Mouse (Mus musculus) brain, embryonic 14.5 days (tissue): ENCODE measurements at regions not wholly inside any gene's neighbourhood (a gene's known extent, or its start where the extent isn't known, plus 50 kb on each side); places are given as distances from the start of the nearest gene placed in this dataset.

ENCODE experiments used
- DNase-seq: peaks from one replicate; pipeline ENCODE4 v3.0.0-alpha.2; 2011; ENCODE audit warnings: low read depth
- CTCF ChIP-seq: fragments of 200-500 bp; IDR thresholded peaks from 2 replicates; pipeline ENCODE4 v1.5.1; 2012; ENCODE audit warnings: inconsistent platforms, mild to moderate bottlenecking, moderate library complexity, borderline replicate concordance; ENCODE audit not compliant: insufficient read depth, insufficient read length; ENCODE audit errors: extremely low read depth
- POLR2A ChIP-seq: fragments of 200-500 bp; IDR thresholded peaks from 2 replicates; pipeline ENCODE4 v1.6.1; 2012; ENCODE audit warnings: mild to moderate bottlenecking, inconsistent platforms, borderline replicate concordance; ENCODE audit not compliant: poor library complexity, insufficient read depth, insufficient read length, severe bottlenecking; ENCODE audit errors: extremely low read depth

GRCm38 (mm10) chr1:105114835-105115234 lies 241.7 kb downstream of the Rnf152 start:
- TF ChIP-seq POLR2A (no peak), CTCF (no peak)
- no peak for DNase-seq

GRCm38 (mm10) chr1:105112762-105113525 lies 243.6 kb downstream of the Rnf152 start:
- no peak for DNase-seq

GRCm38 (mm10) chr1:105111236-105111635 lies 245.3 kb downstream of the Rnf152 start:
- no peak for TF ChIP-seq CTCF
- TF ChIP-seq POLR2A: no peak
- DNase-seq: peak; percentile 79

More at GRCm38 (mm10) chr1:105112762-105113525, 243.6 kb downstream of the Rnf152 start:
- TF ChIP-seq CTCF (no peak), POLR2A (no peak)

GRCm38 (mm10) chr1:105110581-105111210 lies 245.8 kb downstream of the Rnf152 start:
- no peak for DNase-seq
- no peak for TF ChIP-seq CTCF

- no peak for DNase-seq
- no peak for TF ChIP-seq CTCF
- no peak for TF ChIP-seq POLR2A
Observed at GRCm38 (mm10) chr1:105107836-105108235, 248.7 kb downstream of the Rnf152 start.

- no peak for TF ChIP-seq POLR2A
- TF ChIP-seq CTCF: no peak
- no peak for DNase-seq
Observed at GRCm38 (mm10) chr1:105107257-105107656, 249.3 kb downstream of the Rnf152 start.

- TF ChIP-seq POLR2A (no peak), CTCF (no peak)
- no peak for DNase-seq
Observed at GRCm38 (mm10) chr1:105105211-105105610, 251.3 kb downstream of the Rnf152 start.

- no peak for TF ChIP-seq POLR2A
- TF ChIP-seq CTCF: no peak
- no peak for DNase-seq
Observed at GRCm38 (mm10) chr1:105095091-105095490, 261.4 kb downstream of the Rnf152 start.

GRCm38 (mm10) chr1:105094500-105094899 lies 262.0 kb downstream of the Rnf152 start:
- no peak for DNase-seq
- TF ChIP-seq CTCF (no peak), POLR2A (no peak)

- TF ChIP-seq CTCF (no peak), POLR2A (no peak)
- DNase-seq: no peak
Observed at GRCm38 (mm10) chr1:105093875-105094274, 262.6 kb downstream of the Rnf152 start.

- TF ChIP-seq CTCF: no peak
- no peak for TF ChIP-seq POLR2A
- no peak for DNase-seq
Observed at GRCm38 (mm10) chr1:105093012-105093411, 263.5 kb downstream of the Rnf152 start.

GRCm38 (mm10) chr1:105092309-105092904 lies 264.1 kb downstream of the Rnf152 start:
- TF ChIP-seq POLR2A (no peak), CTCF (peak; percentile 61; the same call in 1 of the 2 replicates)
- peak; percentile 69 for DNase-seq

- TF ChIP-seq POLR2A (no peak), CTCF (no peak)
- DNase-seq: no peak
Observed at GRCm38 (mm10) chr1:105088765-105089520, 267.6 kb downstream of the Rnf152 start.
